Mouse (Mus musculus): ENCODE data around the gene Osbp2. TPM values are rescaled to one million over a fixed set of nuclear protein-coding genes. Genes with fewer than 3 reads are reported as not detected.

The Osbp2 gene
- total RNA-seq, 2 experiments from 2014 or later = 81.4 to 86.7 TPM

GRCm38 (mm10) chr11:3855846-3856245 lies 7.9 kb downstream of the Osbp2 start:
- H3K27ac ChIP-seq = peak overlapping the region; percentile 81
- H3K4me3 ChIP-seq = no peak overlapping the region
- TF ChIP-seq CTCF (conservative IDR thresholded peaks at IDR 0.05) = no peak
- DNase-seq (ENCODE audit: low spot score in 2 of 2) = peak; percentile 50 to 67

GRCm38 (mm10) chr11:3854156-3854555 lies 9.5 kb downstream of the Osbp2 start:
- H3K27ac ChIP-seq = peak overlapping the region; percentile 81
- no peak for TF ChIP-seq CTCF (conservative IDR thresholded peaks at IDR 0.05)

GRCm38 (mm10) chr11:3853481-3854034 lies 10.1 kb downstream of the Osbp2 start:
- DNase-seq (ENCODE audit: low spot score in 2 of 2) = peak; percentile 87 to 88
- Histone ChIP-seq H3K4me3 (no peak overlapping the region), H3K27ac (peak overlapping the region; percentile 81)
- TF ChIP-seq CTCF (conservative IDR thresholded peaks at IDR 0.05) = no peak

More at GRCm38 (mm10) chr11:3854156-3854555, 9.5 kb downstream of the Osbp2 start:
- no peak for DNase-seq (ENCODE audit: low spot score in 2 of 2)
- no peak overlapping the region for H3K4me3 ChIP-seq

GRCm38 (mm10) chr11:3853031-3853430 lies 10.7 kb downstream of the Osbp2 start:
- peak overlapping the region; percentile 81 for H3K27ac ChIP-seq

GRCm38 (mm10) chr11:3851872-3852271 lies 11.8 kb downstream of the Osbp2 start:
- no peak for DNase-seq (ENCODE audit: low spot score in 2 of 2)
- Histone ChIP-seq H3K27ac (peak overlapping the region; percentile 91), H3K4me3 (no peak overlapping the region)
- no peak for TF ChIP-seq CTCF (conservative IDR thresholded peaks at IDR 0.05)

More at GRCm38 (mm10) chr11:3853031-3853430, 10.7 kb downstream of the Osbp2 start:
- no peak overlapping the region for H3K4me3 ChIP-seq
- DNase-seq (ENCODE audit: low spot score in 2 of 2) = no peak
- no peak for TF ChIP-seq CTCF (conservative IDR thresholded peaks at IDR 0.05)

GRCm38 (mm10) chr11:3850746-3851277 lies 12.9 kb downstream of the Osbp2 start:
- Histone ChIP-seq H3K27ac (peak overlapping the region; percentile 91), H3K4me3 (no peak overlapping the region)
- DNase-seq (ENCODE audit: low spot score in 2 of 2) = no peak
- no peak for TF ChIP-seq CTCF (conservative IDR thresholded peaks at IDR 0.05)

GRCm38 (mm10) chr11:3850315-3850614 lies 13.4 kb downstream of the Osbp2 start:
- TF ChIP-seq CTCF (conservative IDR thresholded peaks at IDR 0.05) = no peak
- Histone ChIP-seq H3K27ac (peak overlapping the region; percentile 91), H3K4me3 (no peak overlapping the region)
- peak in 1 of 2 experiments; percentile 47 for DNase-seq (ENCODE audit: low spot score in 2 of 2)

- Histone ChIP-seq H3K4me3 (no peak overlapping the region), H3K27ac (peak overlapping the region; percentile 91)
- no peak for DNase-seq (ENCODE audit: low spot score in 2 of 2)
- TF ChIP-seq CTCF (conservative IDR thresholded peaks at IDR 0.05) = no peak
Observed at GRCm38 (mm10) chr11:3849469-3850314, 14.0 kb downstream of the Osbp2 start.

- Histone ChIP-seq H3K4me3 (no peak overlapping the region), H3K27ac (peak overlapping the region; percentile 75)
- no peak for TF ChIP-seq CTCF (conservative IDR thresholded peaks at IDR 0.05)
- no peak for DNase-seq (ENCODE audit: low spot score in 2 of 2)
Observed at GRCm38 (mm10) chr11:3846351-3846750, 17.4 kb downstream of the Osbp2 start.

- no peak for TF ChIP-seq CTCF (conservative IDR thresholded peaks at IDR 0.05)
- Histone ChIP-seq H3K27ac (peak overlapping the region; percentile 69), H3K4me3 (no peak overlapping the region)
- no peak for DNase-seq (ENCODE audit: low spot score in 2 of 2)
Observed at GRCm38 (mm10) chr11:3843943-3844734, 19.6 kb downstream of the Osbp2 start.

GRCm38 (mm10) chr11:3835271-3835670 lies 28.4 kb downstream of the Osbp2 start:
- H3K4me3 ChIP-seq = no peak overlapping the region
- DNase-seq (ENCODE audit: low spot score in 2 of 2) = no peak
- TF ChIP-seq CTCF (conservative IDR thresholded peaks at IDR 0.05) = no peak
- H3K27ac ChIP-seq = no peak overlapping the region

GRCm38 (mm10) chr11:3834421-3835098 lies 29.1 kb downstream of the Osbp2 start:
- peak; percentile 86 for TF ChIP-seq CTCF (conservative IDR thresholded peaks at IDR 0.05)
- no peak for DNase-seq (ENCODE audit: low spot score in 2 of 2)
- Histone ChIP-seq H3K4me3 (no peak overlapping the region), H3K27ac (peak overlapping the region; percentile 58)
